Mouse (Mus musculus) bone marrow, adult 2 months (tissue): ENCODE measurements at regions not wholly inside any gene's neighbourhood (a gene's known extent, or its start where the extent isn't known, plus 50 kb on each side); places are given as distances from the start of the nearest gene placed in this dataset.

Experiments
- CTCF ChIP-seq: fragments of 200-500 bp; IDR thresholded peaks from 2 replicates; pipeline ENCODE4 v1.5.1; 2011; ENCODE audit warnings: low read length, control low read depth; ENCODE audit not compliant: control insufficient read depth, insufficient read depth
- POLR2A ChIP-seq: fragments of 200-500 bp; IDR thresholded peaks from 2 replicates; pipeline ENCODE4 v1.6.1; 2011; ENCODE audit warnings: low read depth, mild to moderate bottlenecking, control low read depth, low read length, borderline replicate concordance; ENCODE audit not compliant: control insufficient read depth

DNA sequence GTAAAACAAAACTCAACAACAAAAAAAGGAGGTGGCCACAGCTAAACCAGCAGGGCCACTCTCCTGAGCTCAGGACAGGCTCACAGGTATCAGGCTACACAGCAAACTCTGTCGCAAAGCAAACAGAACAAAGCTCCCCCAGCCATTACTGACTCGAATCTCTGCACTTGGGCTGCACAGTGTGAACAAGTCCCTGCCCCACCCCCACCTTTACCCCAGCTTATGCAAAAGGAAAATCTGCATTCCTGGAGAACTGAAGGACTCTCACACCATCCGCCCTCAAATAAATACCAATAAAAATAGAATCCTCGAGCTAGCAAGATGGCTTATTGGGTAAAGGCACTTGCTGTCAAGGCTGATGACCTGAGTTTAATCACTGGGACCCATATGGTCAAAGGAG is 60.6 kb upstream of the Syt13 start:
- TF ChIP-seq CTCF = no peak
- no peak for TF ChIP-seq POLR2A
